Mouse (Mus musculus) lung, embryonic 14.5 days (tissue): ENCODE measurements around the gene Gstm6. TPM values are rescaled to one million over a fixed set of nuclear protein-coding genes. Genes with fewer than 3 reads are reported as not detected.
A peak's percentile ranks its signal among the peaks of the same experiment; 100 is the strongest.
"Not testable (repeated sequence)": the region's sequence is repeated elsewhere in the genome, so short reads cannot be mapped to it uniquely, and the experiment has no call there.

Experiments
- ATAC-seq: fragments of 200-750 bp; cut with Nextera tagmentation; 2 replicates; pipeline ENCODE4 v1.8.0; 2017; ENCODE audit warnings: mild to moderate bottlenecking, moderate TSS enrichment, moderate library complexity; ENCODE audit not compliant: insufficient read depth
- DNase-seq: peaks from one replicate; pipeline ENCODE4 v3.0.0-alpha.2; 2015
- H3K27ac ChIP-seq: fragments of 300-500 bp; sonication (generic); 2 replicates; pipeline ENCODE4 v1.5.1; 2014; ENCODE audit warnings: low read depth, mild to moderate bottlenecking, moderate library complexity
- H3K27me3 ChIP-seq: fragments of 300-500 bp; sonication (generic); 2 replicates; pipeline ENCODE4 v1.6.1; 2014; ENCODE audit warnings: low read length, control low read depth; ENCODE audit not compliant: insufficient read depth
- H3K36me3 ChIP-seq: fragments of 300-500 bp; sonication (generic); 2 replicates; pipeline ENCODE4 v1.6.1; 2014; ENCODE audit warnings: control low read depth; ENCODE audit not compliant: insufficient read depth
- H3K4me1 ChIP-seq: fragments of 300-500 bp; sonication (generic); 2 replicates; pipeline ENCODE4 v1.6.1; 2014; ENCODE audit warnings: antibody characterized with exemption, control low read depth; ENCODE audit not compliant: insufficient read depth
- H3K4me2 ChIP-seq: fragments of 300-500 bp; sonication (generic); 2 replicates; pipeline ENCODE4 v1.6.1; 2014; ENCODE audit warnings: mild to moderate bottlenecking
- H3K4me3 ChIP-seq: fragments of 300-500 bp; sonication (generic); 2 replicates; pipeline ENCODE4 v1.5.1; 2014; ENCODE audit warnings: low read depth, low read length
- H3K9ac ChIP-seq: fragments of 300-500 bp; sonication (generic); 2 replicates; pipeline ENCODE4 v1.6.1; 2014
- H3K9me3 ChIP-seq: fragments of 300-500 bp; sonication (generic); 2 replicates; pipeline ENCODE4 v1.6.1; 2016; ENCODE audit warnings: low read depth, low read length, control low read depth
- CTCF ChIP-seq: IDR thresholded peaks from 2 replicates; pipeline ENCODE4 v1.5.1; 2016; ENCODE audit warnings: antibody characterized with exemption, low read depth
- WGBS: fragments of 180-500 bp; shearing (Covaris S2); extraction: QIAGEN DNeasy Blood & Tissue Kit; methylation state at CpG from one replicate; pipeline ENCODE4 v1.1.7; 2014; 5-methylcytosine and 5-hydroxymethylcytosine counted together
- polyA plus RNA-seq: library from polyadenylated mRNA; unstranded; fragments of >200 nt; fragmentation: Nextera tagmentation; extraction: Ambion mirVana; gene quantifications from 2 replicates; pipeline ENCODE4 v1.2.1, GENCODE M21; 2014

Gene Gstm6
- polyA plus RNA-seq, 1 experiment from 2014 or later = 2.2 TPM

GRCm38 (mm10) chr3:107895720-107896569 is 47.6 kb downstream of the Gstm6 start, which contains the start of gene Gstm5:
Gene Gstm5 (plus strand): TSS chr3:107895821.
- Histone ChIP-seq H3K27ac (peak within 1 kb of the TSS; percentile 85), H3K9ac (peak within 1 kb of the TSS; percentile 89), H3K36me3 (peaks cover 19% of the 10 kb centered on the region; the same call in 1 of the 2 replicates), H3K4me2 (peak within 1 kb of the TSS; percentile 83), H3K9me3 (no peaks in the 10 kb centered on the region), H3K27me3 (no peaks in the 10 kb centered on the region), H3K4me3 (peak within 1 kb of the TSS; percentile 81), H3K4me1 (peaks cover 2% of the 10 kb centered on the region; the same call in 1 of the 2 replicates)
- no peak for TF ChIP-seq CTCF
- WGBS = 6% methylated on average over 40 of the region's 40 CpGs
- peak; percentile 97 for ATAC-seq
- peak; percentile 92 for DNase-seq

DNA sequence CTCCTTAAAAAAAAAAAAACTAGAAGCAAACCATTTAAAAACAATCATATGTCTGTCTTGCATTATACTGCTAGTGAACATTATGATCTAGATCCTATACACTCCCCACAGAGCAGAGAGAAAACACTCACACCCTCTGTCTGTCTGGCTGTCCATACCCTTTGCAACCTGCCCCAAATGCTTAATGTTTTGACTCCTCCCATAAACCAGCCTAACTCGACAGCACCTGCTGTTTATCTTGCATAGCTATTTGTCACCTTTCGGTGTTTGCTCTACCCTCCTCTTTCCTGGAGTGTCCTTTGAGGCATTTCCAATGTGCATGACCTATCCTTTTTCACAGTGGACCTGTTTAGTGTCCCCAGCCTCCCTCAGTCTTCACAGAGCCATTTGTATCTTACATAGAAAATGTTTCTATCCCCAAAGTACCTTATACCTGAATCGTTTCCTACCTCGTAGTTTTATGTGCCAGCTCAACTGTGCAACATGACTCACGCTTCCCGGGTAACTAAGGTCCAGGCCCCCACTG is 48.3 kb downstream of the Gstm6 start:
- Histone ChIP-seq H3K9ac (peak overlapping the region; percentile 89), H3K9me3 (no peaks in the 10 kb centered on the region), H3K36me3 (peaks cover 19% of the 10 kb centered on the region; the same call in 1 of the 2 replicates), H3K27me3 (no peaks in the 10 kb centered on the region), H3K27ac (no peak overlapping the region), H3K4me3 (peak overlapping the region; percentile 81), H3K4me1 (peaks cover 2% of the 10 kb centered on the region; the same call in 1 of the 2 replicates), H3K4me2 (peak overlapping the region; percentile 83)
- DNase-seq (no peak), ATAC-seq (peak; percentile 17; the same call in 1 of the 2 replicates)
- TF ChIP-seq CTCF = no peak
- 7% methylated on average over 6 of the region's 6 CpGs for WGBS

DNA sequence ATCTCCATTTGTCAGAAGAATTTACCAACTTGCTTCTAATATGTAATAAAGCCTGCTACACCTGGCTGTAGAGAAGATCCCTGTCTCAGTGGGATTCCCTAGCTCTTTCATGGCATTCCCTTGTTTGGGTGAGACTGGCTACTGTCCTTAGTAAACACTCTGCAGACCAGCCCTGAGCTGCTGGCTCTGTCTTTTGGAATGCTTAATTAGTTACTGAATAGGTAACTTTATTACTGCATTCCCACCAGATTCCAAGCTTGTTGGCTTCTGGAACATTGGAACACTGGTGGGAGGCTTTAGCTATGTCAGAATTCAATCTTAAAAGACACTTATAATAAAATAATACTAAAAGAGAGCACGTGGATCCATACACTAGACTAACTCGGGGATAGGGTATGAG is 54.3 kb downstream of the Gstm6 start:
- H3K27me3 ChIP-seq, H3K4me3 ChIP-seq, H3K36me3 ChIP-seq, H3K4me2 ChIP-seq, H3K4me1 ChIP-seq, DNase-seq, H3K9ac ChIP-seq, ATAC-seq, H3K9me3 ChIP-seq, H3K27ac ChIP-seq: not testable (repeated sequence)
- WGBS = 81% methylated on average over 2 of the region's 2 CpGs

Other genes starting within 250 kb of the Gstm6 start
- 106 and 107 TPM in 2 replicates for gene Ahcyl1, start 247.2 kb downstream of the Gstm6 start, polyA plus RNA-seq
- gene Csf1, start 183.3 kb downstream of the Gstm6 start, polyA plus RNA-seq = 9.3 and 12.9 TPM in 2 replicates
- gene Eps8l3, start 66.5 kb downstream of the Gstm6 start, polyA plus RNA-seq = not detected in 2 replicates
- gene Gstm5, start 47.9 kb downstream of the Gstm6 start, polyA plus RNA-seq = 142 and 148 TPM in 2 replicates
- gene Gstm7, start 11.9 kb downstream of the Gstm6 start, polyA plus RNA-seq = 12.3 and 13.9 TPM in 2 replicates
- 0.18 and 0.31 TPM in 2 replicates for gene Gstm3, start 25.5 kb upstream of the Gstm6 start, polyA plus RNA-seq
- gene Gstm2, start 42.7 kb upstream of the Gstm6 start, polyA plus RNA-seq = 103 and 116 TPM in 2 replicates
- 38.1 and 42.5 TPM in 2 replicates for gene Gstm1, start 74.2 kb upstream of the Gstm6 start, polyA plus RNA-seq
- 16.0 and 16.8 TPM in 2 replicates for gene Gstm4, start 101.1 kb upstream of the Gstm6 start, polyA plus RNA-seq
- gene Ampd2, start 142.9 kb upstream of the Gstm6 start, polyA plus RNA-seq = 31.4 and 37.4 TPM in 2 replicates
- gene Gnat2, start 149.0 kb upstream of the Gstm6 start, polyA plus RNA-seq = 0.50 and 0.97 TPM in 2 replicates
- gene Gnai3, start 202.4 kb upstream of the Gstm6 start, polyA plus RNA-seq = 172 and 178 TPM in 2 replicates
- 0.11 TPM in 1 of 2 replicates, not detected in the other for gene Gpr61, start 211.1 kb upstream of the Gstm6 start, polyA plus RNA-seq
- 2.1 TPM in 2 replicates for gene Amigo1, start 242.6 kb upstream of the Gstm6 start, polyA plus RNA-seq